Mouse (Mus musculus) kidney, embryonic 15.5 days (tissue): Measurements from ENCODE around the gene Nhlh1. TPM values are rescaled to one million over a fixed set of nuclear protein-coding genes. Genes with fewer than 3 reads are reported as not detected.

Experiments
- ATAC-seq: fragments of 200-750 bp; cut with Nextera tagmentation; replicated peaks from 2 replicates; pipeline ENCODE4 v1.8.0; 2017; ENCODE audit warnings: moderate TSS enrichment; ENCODE audit not compliant: low FRiP score
- H3K27ac ChIP-seq: fragments of 300-500 bp; sonication (generic); 2 replicates; pipeline ENCODE4 v1.5.1; 2015; ENCODE audit warnings: mild to moderate bottlenecking, inconsistent platforms
- H3K27me3 ChIP-seq: fragments of 300-500 bp; sonication (generic); 2 replicates; pipeline ENCODE4 v1.6.1; 2015; ENCODE audit warnings: inconsistent platforms
- H3K36me3 ChIP-seq: fragments of 300-500 bp; sonication (generic); 2 replicates; pipeline ENCODE4 v1.6.1; 2015; ENCODE audit warnings: inconsistent platforms
- H3K4me1 ChIP-seq: fragments of 300-500 bp; sonication (generic); 2 replicates; pipeline ENCODE4 v1.6.1; 2015; ENCODE audit warnings: inconsistent platforms
- H3K4me2 ChIP-seq: fragments of 300-500 bp; sonication (generic); 2 replicates; pipeline ENCODE4 v1.6.1; 2015; ENCODE audit warnings: moderate library complexity, mild to moderate bottlenecking, inconsistent platforms
- H3K4me3 ChIP-seq: fragments of 300-500 bp; sonication (generic); replicated peaks from 2 replicates; pipeline ENCODE4 v1.5.1; 2015; ENCODE audit warnings: mild to moderate bottlenecking, inconsistent platforms
- H3K9ac ChIP-seq: fragments of 300-500 bp; sonication (generic); 2 replicates; pipeline ENCODE4 v1.6.1; 2015; ENCODE audit warnings: mild to moderate bottlenecking, inconsistent platforms
- H3K9me3 ChIP-seq: fragments of 300-500 bp; sonication (generic); replicated peaks from 2 replicates; pipeline ENCODE4 v1.6.1; 2016; ENCODE audit warnings: inconsistent platforms
- WGBS: fragments of 180-500 bp; shearing (Covaris S2); methylation state at CpG from one replicate; pipeline ENCODE4 v1.1.7; 2015; ENCODE audit warnings: mixed read lengths; 5-methylcytosine and 5-hydroxymethylcytosine counted together
- polyA plus RNA-seq: library from polyadenylated mRNA; unstranded; fragments of >200 nt; fragmentation: Nextera tagmentation; extraction: Ambion mirVana; gene quantifications from 2 replicates; pipeline ENCODE4 v1.2.1, GENCODE M21; 2015

The Nhlh1 gene
- polyA plus RNA-seq, 1 experiment from 2014 or later: not detected

GRCm38 (mm10) chr1:172010042-172010824 lies 47.1 kb downstream of the Nhlh1 start:
- Histone ChIP-seq H3K4me2 (no peak overlapping the region), H3K9me3 (no peaks in the 10 kb centered on the region), H3K4me3 (no peak overlapping the region), H3K9ac (no peak overlapping the region), H3K27me3 (no peaks in the 10 kb centered on the region), H3K4me1 (peaks cover 13% of the 10 kb centered on the region), H3K36me3 (peaks cover 81% of the 10 kb centered on the region), H3K27ac (no peak overlapping the region)
- WGBS: 95% methylated on average over 20 of the region's 20 CpGs
- no peak for ATAC-seq

DNA sequence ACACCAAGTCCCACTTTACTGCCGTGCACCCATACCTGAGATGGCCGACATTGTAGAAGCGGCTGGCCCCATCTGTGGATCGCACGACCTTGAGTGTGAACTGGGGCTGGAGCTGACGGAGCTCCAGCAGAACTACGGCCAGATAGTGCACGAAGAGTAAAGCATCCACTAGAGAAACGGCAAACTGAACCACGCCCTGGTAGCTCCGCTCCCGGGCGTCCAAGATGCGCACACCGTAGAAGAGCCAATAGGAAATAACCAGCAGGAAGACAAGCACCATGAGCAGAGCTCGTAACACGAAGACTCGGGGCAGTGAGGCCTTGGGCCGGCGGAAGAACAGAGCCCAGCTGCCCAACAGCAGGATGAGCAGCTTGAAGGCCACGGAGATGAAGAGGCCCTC lies 48.0 kb downstream of the Nhlh1 start:
- 94% methylated on average over 21 of the region's 21 CpGs for WGBS
- H3K36me3 ChIP-seq: peaks cover 89% of the 10 kb centered on the region

DNA sequence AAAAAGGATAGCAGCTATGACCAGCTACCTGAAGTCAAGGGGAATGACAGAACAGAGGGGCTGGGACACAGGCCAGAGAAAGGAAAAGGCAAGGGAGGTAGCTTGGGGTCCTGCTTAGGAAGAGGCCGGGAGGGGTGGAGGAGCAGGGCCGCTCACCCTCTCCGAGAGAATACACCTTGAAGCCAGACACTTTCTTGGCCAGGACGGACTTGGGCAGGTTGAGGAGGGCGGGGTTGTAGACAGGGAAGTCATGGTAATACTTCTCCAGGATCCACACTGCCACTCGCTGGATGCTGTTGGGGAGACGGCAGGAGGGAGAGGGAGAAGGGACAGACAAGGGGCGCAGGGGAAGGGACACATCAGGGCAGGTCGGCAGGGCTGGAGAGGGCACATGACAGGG lies 49.0 kb downstream of the Nhlh1 start:
- H3K27ac ChIP-seq: no peak overlapping the region
- H3K9me3 ChIP-seq: no peaks in the 10 kb centered on the region
- WGBS: 89% methylated on average over 9 of the region's 9 CpGs
- ATAC-seq: no peak
- H3K36me3 ChIP-seq: peaks cover 98% of the 10 kb centered on the region
- H3K4me1 ChIP-seq: peaks cover 4% of the 10 kb centered on the region; the same call in 1 of the 2 replicates
- H3K27me3 ChIP-seq: no peaks in the 10 kb centered on the region
- no peak overlapping the region for H3K4me3 ChIP-seq
- H3K9ac ChIP-seq: no peak overlapping the region
- no peak overlapping the region for H3K4me2 ChIP-seq

More for the DNA sequence above, 48.0 kb downstream of the Nhlh1 start:
- Histone ChIP-seq H3K27ac (no peak overlapping the region), H3K9me3 (no peaks in the 10 kb centered on the region), H3K4me3 (no peak overlapping the region), H3K4me1 (peaks cover 4% of the 10 kb centered on the region; the same call in 1 of the 2 replicates), H3K9ac (no peak overlapping the region), H3K27me3 (no peaks in the 10 kb centered on the region), H3K4me2 (no peak overlapping the region)
- ATAC-seq: no peak

DNA sequence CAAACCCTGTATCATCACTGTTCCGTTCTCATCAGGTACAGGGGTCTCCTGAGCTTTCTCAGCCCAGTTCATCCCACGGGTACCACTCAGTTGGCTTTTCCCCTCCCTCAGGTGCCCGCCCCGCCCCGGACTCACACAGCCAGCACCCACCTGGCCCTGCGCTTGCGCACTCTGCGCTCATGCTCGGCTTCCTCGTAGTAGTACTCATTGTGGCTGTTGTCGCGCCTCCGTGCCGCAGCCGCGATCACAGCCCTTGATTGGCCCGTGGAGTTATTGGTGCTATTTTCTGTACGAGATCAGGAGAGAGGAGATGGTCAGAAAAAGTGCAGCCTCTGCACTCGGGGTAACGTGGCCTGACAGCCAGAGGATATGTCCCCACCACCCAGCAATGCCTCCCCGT lies 49.6 kb downstream of the Nhlh1 start:
- H3K36me3 ChIP-seq: peaks cover 98% of the 10 kb centered on the region
- ATAC-seq: no peak
- peaks cover 1% of the 10 kb centered on the region; the same call in 1 of the 2 replicates for H3K4me1 ChIP-seq
- H3K9ac ChIP-seq: no peak overlapping the region
- WGBS: 95% methylated on average over 21 of the region's 21 CpGs
- no peaks in the 10 kb centered on the region for H3K27me3 ChIP-seq
- no peak overlapping the region for H3K27ac ChIP-seq
- H3K4me3 ChIP-seq: no peak overlapping the region
- H3K4me2 ChIP-seq: no peak overlapping the region
- no peaks in the 10 kb centered on the region for H3K9me3 ChIP-seq

Other genes with a start within 250 kb of the Nhlh1 start
- 0.79 and 1.1 TPM in 2 replicates for gene Cd84, start 217.9 kb downstream of the Nhlh1 start, polyA plus RNA-seq
- not detected in 2 replicates for gene Gm10521, start 161.9 kb downstream of the Nhlh1 start, polyA plus RNA-seq
- 0.09 and 0.29 TPM in 2 replicates for gene Slamf6, start 140.1 kb downstream of the Nhlh1 start, polyA plus RNA-seq
- gene Vangl2, start 29.1 kb downstream of the Nhlh1 start, polyA plus RNA-seq: 17.3 and 17.6 TPM in 2 replicates
- 221 and 237 TPM in 2 replicates for gene Copa, start 25.0 kb upstream of the Nhlh1 start, polyA plus RNA-seq
- gene Ncstn, start 25.2 kb upstream of the Nhlh1 start, polyA plus RNA-seq: 130 and 137 TPM in 2 replicates
- gene Pex19, start 69.2 kb upstream of the Nhlh1 start, polyA plus RNA-seq: 149 and 154 TPM in 2 replicates
- gene Dcaf8, start 90.5 kb upstream of the Nhlh1 start, polyA plus RNA-seq: 125 and 132 TPM in 2 replicates
- gene Pea15a, start 149.2 kb upstream of the Nhlh1 start, polyA plus RNA-seq: 107 and 124 TPM in 2 replicates
- gene Casq1, start 162.3 kb upstream of the Nhlh1 start, polyA plus RNA-seq: 6.2 and 8.9 TPM in 2 replicates
- 0.05 TPM in 1 of 2 replicates, not detected in the other for gene Atp1a4, start 200.8 kb upstream of the Nhlh1 start, polyA plus RNA-seq
- 48.9 and 54.4 TPM in 2 replicates for gene Igsf8, start 204.1 kb upstream of the Nhlh1 start, polyA plus RNA-seq
- gene Atp1a2, start 240.5 kb upstream of the Nhlh1 start, polyA plus RNA-seq: 2.2 and 2.9 TPM in 2 replicates